Mouse (Mus musculus): Measurements from ENCODE around the gene Son.

Son gene

DNA sequence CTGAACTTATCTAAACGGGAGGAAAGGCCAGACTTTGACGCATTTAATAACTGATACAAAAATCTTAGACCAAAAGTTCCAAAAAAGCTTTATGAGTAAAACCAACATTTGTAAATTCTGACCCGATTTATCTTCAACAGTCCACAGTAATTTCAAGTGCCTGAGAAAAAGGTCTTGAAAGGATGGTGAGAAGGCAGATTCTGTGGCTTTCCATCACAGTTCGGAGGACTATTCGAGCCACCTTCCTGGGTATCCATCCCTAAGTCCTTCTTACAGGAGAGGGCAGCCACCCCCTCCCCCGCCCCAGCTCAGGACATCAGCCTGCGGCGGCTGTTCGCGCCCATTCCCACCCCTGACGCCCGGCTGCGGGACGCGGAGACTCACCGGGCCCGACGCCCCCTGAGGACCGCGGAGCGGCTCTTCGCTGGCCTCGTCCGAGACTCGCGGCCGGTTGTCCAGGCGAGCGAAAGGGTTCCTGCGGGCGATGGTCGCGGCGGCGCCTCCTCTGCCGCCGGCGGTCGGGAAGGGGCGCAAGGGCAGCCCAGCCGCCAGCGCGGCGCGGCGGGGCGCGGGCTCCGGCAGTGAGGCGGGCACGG is 40.8 kb downstream of the Son start:
- no peak for DNase-seq (ENCODE audit: low spot score)

DNA sequence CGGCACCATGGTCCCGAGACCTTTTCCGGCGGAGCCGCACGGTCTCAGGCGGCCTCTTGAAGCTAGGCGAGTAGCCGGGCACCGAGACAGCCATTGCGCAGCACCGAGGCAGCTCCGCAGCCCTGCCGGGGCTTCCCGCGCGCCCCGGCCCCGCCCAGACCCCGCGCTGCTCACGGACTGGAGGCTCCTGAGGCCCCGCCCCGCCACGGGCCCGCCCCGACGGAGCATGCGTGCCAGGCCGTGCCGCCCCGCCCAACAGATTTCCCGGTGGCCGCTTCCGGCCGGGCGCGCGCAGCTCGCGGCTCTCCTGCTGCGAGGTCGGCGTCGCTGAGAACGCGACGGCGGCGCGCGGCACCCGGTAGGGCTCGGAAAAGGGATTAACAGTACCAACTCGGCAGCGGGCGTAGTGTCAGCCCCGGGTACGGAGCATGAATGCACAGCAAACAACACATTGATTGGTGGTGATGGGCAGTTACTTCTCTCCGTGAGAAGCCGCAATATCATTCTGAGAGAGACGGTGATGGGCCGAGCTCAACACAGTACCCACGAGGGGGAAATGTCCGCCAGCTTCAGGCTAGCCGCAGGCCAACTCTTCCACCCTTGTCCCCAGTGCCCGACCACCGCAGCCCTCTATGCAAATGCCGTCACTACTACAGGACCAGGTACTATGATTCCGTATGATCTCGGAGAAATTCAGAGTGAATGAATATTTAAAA is 41.5 kb downstream of the Son start, which contains the start of gene Donson:
Gene Donson, minus strand, starts transcription at position 152 of the 716 bp plus-strand sequence.
- DNase-seq (ENCODE audit: low spot score), result peak; percentile 96

DNA sequence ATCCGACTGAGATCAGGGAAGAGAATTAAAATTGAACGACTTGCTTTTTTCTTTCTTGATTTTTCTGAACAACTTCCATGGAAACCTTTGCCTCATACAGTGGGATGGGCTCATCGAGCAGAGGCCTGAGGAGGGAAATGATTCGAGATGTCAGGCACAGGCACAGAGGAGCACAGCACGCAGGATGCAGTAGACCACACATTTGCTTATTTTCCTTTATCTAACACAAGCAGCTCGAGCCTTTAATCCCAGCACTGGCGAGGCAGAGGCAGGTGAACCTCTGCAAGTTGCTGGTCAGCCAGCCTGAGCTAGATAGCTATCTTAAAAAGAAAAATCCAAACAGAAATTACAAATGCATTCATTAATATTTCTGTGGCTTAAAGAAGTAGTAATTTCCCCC is 42.5 kb downstream of the Son start:
- no peak for DNase-seq (ENCODE audit: low spot score)

DNA sequence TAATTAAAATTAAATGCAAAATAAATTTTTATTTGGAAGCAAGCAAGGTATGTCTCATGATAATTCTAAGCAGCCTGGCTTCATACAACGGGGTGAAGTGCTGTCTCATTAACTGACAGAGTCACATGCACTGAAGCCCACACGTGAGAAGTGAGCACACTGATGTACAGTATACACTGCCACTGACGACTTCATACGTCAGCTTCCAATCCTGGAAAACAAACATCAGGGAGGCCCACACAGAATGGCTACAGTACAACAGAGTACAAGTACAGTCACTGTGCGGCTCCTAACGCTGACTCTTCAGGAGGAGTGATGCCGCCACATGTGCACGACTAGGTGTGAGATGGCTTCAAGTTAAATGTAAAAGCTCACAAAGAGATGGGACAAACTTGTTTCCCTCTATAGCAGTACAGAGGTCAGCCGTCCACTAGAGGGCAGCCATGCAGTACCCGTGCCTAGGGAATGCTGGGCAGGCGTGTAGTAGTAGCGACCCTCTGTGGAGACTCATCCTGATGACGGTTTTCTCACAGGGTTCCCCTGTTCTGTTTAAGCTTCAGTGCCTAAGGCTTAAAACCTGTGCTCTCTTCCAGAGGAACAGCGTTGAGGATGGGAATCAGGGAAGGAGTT is 47.3 kb downstream of the Son start:
- peak; percentile 69 for DNase-seq (ENCODE audit: low spot score)

DNA sequence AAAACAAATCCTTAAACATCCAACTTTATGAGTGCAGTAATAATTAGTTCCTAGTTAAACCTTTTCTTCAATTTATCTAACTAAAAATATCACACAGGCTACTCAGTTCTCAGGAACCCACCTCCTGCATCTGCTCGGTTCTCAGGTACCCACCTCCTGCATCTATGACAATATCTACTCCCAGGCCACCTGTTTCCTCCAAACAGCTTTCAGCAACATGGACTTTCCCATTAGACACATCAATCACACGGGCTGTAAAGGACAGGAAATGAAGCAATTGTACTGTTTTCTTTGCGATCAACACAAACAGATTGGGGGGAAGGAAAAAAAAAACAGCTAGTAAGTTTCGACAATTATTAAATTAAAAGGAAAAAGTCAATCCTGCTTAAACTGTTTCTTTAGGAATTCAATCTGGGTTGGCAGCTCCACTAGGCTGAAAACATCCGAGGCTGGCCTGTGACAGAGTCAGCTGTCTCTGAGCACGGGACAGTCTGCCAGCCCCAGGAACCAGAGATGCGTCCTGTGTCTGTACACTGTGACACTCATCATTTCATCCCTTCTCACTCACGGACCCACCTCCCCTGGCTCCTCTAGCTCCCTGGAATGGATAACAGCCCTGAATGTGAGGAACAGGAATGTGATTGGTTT is 47.9 kb downstream of the Son start:
- DNase-seq (ENCODE audit: low spot score), result no peak

DNA sequence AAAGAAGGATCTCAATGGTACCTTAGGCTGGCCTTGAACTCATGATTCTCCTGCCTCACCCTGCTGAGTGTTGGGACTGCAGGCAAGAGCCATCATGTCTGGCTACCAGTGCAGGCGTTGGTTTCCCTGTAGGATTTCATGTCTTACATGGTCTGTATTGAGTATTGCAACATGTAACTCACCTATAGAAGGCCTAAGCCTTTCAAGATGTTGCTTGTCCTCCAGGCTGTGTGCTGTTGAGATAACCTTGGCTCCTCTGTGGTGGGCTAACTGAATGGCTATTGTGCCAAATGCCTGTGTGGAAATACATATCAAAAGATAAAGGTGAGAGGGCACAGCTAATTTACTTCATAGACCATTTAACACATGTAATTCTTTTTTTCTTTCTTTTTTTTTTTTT is 51.7 kb downstream of the Son start:
- DNase-seq (ENCODE audit: low spot score), result no peak

DNA sequence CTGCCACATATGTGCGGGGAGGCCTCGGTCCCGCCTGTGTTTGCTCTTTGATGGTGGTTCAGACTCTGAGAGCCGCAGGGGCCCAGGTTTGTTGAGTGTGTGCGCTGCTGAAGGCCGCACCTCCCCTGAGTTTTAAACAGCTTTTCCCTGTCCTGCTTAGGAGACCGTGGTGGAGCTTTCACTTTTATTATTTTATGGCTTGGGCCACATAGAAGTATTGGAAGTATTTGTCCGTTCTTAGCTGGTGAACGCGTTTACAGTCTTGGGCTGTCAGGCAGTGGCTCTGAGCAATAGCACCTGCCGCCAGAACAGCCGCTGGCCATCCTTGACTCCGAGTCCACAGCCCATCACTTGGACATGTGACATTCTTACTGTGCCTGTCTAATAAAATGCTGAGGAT is 54.6 kb downstream of the Son start:
- DNase-seq (ENCODE audit: low spot score), result no peak

DNA sequence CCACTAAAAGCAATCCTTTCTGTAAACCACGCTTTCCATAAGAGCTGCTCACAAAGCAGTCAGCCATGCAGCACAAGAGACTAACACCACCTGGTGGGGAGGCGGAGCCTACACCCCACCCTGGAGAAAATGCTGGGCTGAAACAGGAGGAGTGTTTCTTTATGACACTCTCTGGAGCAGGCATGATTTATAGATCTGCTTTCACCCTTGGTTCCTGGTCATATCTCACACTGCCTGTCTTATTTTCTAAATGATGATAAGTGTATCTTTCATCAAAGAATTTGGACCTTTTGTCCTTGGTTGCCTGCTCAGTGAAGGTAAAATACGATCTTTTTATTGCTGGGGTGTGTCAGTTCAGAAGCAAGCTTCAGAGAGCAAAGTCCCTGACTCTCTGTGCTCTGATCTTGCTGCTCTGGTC is 55.5 kb downstream of the Son start:
- DNase-seq (ENCODE audit: low spot score), result no peak

DNA sequence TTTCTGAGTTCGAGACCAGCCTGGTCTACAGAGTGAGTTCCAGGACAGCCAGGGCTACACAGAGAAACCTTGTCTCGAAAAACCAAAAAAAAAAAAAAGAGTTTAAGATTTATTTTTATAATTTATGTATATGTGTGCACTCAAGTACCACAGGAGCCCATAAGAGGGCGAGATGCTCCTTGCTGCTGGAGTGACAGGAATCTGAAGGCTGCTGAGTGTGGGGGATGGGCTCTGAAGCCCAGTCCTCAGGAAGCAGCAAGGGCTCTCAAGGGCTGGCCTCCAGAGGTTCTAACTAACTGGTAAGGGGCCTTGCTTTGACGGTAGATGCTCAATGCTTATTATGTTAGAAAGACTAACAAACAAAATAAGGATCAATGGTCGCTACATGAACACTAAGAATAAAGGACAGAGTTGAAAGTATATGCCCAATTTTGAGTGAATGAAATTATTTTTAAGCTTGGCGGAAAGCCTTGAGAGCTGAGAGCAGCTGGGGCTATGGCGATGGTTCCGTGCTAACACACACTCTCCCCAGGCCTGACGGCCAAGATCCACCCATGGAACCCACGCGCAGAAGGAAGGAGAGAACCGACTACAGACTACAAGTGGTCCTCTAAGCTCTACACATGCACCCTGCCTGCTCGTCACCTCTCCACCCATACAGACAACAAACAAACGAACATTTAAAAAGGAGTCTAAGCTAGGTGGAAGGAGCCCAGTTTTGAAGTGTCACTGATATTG is 57.5 kb downstream of the Son start:
- DNase-seq (ENCODE audit: low spot score), result no peak

DNA sequence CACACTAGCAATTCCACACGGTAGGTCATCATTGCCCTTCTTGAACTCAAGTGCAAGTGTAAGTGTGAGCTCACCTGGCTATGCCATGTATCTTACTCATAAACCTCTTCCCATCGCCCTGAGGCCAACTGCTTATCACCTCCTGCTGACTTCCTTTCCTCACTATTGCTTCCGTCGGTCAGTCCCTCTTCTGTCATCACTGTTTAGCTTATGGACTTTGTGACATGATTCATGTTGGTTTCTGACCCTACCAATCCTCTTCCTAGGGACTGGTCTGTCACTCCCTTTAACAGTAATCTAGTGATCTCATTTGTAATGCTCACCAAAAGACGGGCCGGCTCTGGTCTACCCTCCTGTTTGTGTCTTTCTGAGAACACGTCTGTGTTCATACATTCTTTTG is 62.9 kb downstream of the Son start:
- no peak for DNase-seq (ENCODE audit: low spot score)

DNA sequence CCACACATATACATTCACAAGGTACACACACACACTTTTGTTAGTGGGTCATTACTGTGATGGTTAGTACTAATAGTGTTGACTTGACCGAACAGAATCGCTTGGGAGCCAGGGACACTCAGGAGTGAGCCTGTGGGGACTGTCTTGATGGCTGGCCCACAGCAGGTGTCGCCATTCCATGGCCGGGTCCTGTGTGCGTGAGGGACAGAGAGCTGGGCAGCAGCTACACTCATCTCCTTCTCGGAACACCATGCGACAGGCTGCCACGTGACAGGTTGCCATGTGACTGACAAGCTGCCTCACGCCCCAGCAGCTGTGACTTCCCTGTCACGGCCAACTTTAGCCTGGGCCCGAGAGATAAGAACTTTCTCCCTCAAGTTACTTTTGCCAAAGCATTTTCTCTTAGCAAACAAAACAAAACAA is 69.6 kb downstream of the Son start:
- no peak for DNase-seq (ENCODE audit: low spot score)

DNA sequence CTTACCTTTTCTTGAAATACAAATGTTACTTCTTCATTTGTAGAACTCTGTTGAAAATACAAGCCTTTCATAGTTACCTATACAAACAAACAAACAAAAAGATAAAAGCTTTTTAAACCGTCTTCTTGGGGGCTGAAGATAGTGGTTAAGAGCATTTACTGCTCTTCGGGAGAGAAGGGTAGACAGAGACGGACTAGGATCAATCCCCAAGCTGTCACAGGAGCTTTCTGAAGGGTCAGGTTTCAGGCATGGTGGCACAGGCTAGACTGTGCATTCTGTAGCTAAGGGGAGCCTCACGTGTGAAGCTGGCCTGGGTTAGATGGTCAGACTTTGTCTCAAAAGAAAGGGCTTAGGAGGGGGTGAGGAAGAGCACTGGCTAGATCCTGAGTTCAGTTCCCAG is 70.1 kb downstream of the Son start:
- no peak for DNase-seq (ENCODE audit: low spot score)

DNA sequence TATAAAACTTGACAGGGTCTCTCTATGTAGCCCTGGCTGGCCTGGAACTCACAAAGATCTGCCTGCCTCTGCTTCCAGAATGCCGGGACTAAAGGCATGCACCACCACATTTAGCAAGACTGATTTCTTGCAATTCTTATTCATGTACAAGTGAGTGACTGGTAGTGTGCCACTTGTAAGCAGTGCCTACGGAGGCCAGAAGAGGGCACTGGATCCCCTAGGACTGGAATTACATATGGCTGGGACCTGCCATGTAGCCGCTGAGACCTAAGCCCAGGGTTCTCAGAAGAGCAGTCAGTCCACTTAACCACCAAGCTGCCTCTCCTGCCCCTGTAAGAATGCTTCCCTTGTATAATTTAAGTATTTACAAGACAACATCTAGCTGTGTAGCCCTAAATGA is 76.9 kb downstream of the Son start:
- DNase-seq (ENCODE audit: low spot score), result peak; percentile 46

DNA sequence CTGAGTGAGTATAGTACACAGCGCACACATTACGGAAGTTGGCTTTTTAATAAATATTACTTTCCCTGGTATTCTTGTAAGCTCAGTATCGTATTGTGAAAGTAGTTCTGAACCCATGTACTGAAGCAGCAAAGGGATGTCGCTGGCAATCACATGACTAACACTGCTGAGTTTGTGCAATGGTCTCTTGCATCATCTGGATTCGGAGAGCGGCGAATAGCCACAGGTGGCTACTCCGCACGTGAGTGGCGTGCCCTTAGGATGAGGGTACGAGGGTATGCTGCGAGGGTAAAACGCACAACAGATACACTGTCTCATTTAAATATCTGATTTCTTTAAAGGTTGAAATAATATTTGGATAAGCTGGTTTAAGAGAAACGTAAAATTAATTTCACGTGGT is 80.1 kb downstream of the Son start:
- no peak for DNase-seq (ENCODE audit: low spot score)

DNA sequence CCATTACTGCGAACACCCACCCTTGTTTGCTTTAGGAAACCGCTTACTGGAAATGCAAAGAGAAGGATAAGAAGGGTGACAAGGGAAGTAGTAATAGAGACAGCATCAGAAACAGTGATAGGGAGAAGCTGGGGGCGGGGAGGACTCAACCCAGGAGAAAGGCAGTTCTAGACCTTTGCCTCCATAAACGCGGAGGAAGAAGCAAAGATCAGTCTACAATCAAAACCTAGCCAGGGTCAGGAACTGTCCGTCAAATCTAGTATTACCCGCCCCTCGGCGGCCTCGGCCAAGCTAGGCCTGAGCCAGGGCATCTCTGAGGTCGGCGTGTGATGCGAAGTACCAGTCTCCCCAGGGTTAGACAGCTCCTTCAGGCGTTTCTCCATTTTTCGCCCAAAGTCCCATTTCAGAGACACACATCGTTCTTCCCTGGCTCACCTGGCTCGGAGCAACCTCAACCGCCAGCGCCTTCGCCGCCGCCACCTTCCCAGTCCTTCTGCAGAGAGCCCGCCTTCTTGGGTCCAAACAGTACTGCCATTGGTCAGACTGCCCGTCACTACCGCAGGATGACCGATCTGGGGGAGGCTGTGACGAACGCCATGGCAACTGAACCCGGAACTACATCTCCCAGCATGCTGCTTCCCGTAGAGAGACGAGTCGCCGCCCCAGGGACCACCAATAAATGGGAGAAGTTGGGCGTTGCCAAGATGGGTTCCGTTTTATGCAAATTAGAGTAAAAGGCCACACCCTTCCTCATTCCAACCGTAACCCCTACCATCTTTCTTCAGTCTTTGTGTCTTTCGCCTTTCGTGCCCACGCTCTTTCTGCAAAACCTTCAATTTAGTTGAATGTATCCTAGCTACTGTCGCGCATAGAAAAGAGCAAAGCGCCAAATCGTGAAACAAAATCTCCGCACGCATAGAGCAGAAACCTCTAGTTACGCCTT is 81.1 kb downstream of the Son start, which contains the start of gene Cryzl1:
Gene Cryzl1, minus strand, starts transcription at position 853 of the 943 bp plus-strand sequence.
- DNase-seq (ENCODE audit: low spot score), result peak; percentile 95

All from urinary bladder, postnatal 25 days (tissue).